ENCODE assay signal across 20 mouse cellular contexts in the genomic region with DNA sequence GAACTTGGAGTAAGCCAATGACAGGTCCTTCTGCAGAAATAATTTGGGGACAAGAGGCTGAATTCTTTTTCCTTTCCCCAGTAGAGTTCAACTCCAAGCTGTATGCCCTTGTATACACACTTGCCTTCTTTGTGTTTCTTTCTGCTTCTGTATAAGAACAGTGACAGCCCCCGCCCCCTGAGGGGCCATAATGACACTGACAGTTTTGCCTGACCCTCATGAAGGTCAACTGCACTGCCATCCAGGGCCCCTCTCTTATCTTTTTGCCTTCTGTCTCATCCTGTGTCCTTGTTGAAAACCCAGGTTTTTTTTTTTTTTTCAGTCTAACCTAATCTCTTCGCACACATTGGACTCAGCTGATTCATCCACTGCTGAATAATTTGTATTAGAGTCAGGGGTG. TPM values are rescaled to one million over a fixed set of nuclear protein-coding genes. Genes with fewer than 3 reads are reported as not detected.
DNase-seq lines count a peak whose midpoint lies in the region; ATAC-seq and TF ChIP-seq lines count a peak whose summit lies in the region.
"Had no signal": no experiment of that assay in that cellular context is flagged by ENCODE, and none has a peak within 500 bp of the region (broad histone marks: within the 10 kb centered on the region; RNA-seq: fewer than 3 reads in every experiment).

No protein-coding gene starts in this region.

- 0 out of 4 replicates have a peak, but pooled peaks have one; percentile 11 to 24 for TF ChIP-seq EP300 in MEL (IDR thresholded peaks at IDR 0.05; ENCODE audit: low read depth in 1 of 2, low read length in 2 of 2)

- WGBS in heart, embryonic 10.5 days: 60% methylated on average over 2 of the region's 2 CpGs
- WGBS in heart, embryonic 12.5 days: 49% methylated on average over 2 of the region's 2 CpGs

- ATAC-seq in heart, embryonic 12.5 days (ENCODE audit: insufficient number of reproducible peaks, low FRiP score): no peak
- ATAC-seq: forebrain, postnatal 0 days; intestine, embryonic 15.5 days had no signal

- H3K36me3 ChIP-seq in heart, embryonic 10.5 days: no peaks in the 10 kb centered on the region
- H3K36me3 ChIP-seq in heart, embryonic 12.5 days: no peaks in the 10 kb centered on the region
- peaks cover 0 to 5% of the 10 kb centered on the region in 2 experiments; a peak in 2 of 4 replicates for H3K36me3 ChIP-seq in MEL (ENCODE audit: control insufficient read depth in 1 of 2, insufficient read depth in 2 of 2, low read length in 2 of 2)
- H3K36me3 ChIP-seq: embryonic facial prominence, embryonic 13.5 days; forebrain, embryonic 12.5 days; heart, embryonic 15.5 days; hindbrain, embryonic 10.5 days; intestine, embryonic 15.5 days had no signal

- H3K79me2 ChIP-seq in MEL (ENCODE audit: control insufficient read depth, insufficient read depth, low read length, poor library complexity): no peaks in the 10 kb centered on the region

- no peak for DNase-seq in heart, embryonic 10.5 days (ENCODE audit: low spot score)
- DNase-seq in MEL (ENCODE audit: low read depth, low spot score): no peak
- DNase-seq in adrenal gland, postnatal 10 days: peak; percentile 56
- DNase-seq in right cerebral cortex, postnatal 14 days: no peak
- DNase-seq in c-Kit-positive CD71-positive TER-119-positive erythroid progenitor cells, embryonic 14.5 days (ENCODE audit: low spot score): no peak
- DNase-seq: cerebellum, adult 18-20 months; cerebellum, adult 9-11 months; cerebellum, postnatal 36 days; forebrain, postnatal 0 days; gastrocnemius, postnatal 25 days; heart, postnatal 14 days; kidney, adult 18-20 months had no signal

- H3K4me1 ChIP-seq in heart, embryonic 10.5 days: peaks cover 16% of the 10 kb centered on the region
- peaks cover 13% of the 10 kb centered on the region for H3K4me1 ChIP-seq in heart, embryonic 12.5 days (replicated peaks)
- peaks cover 0 to 4% of the 10 kb centered on the region in 2 experiments; a peak in 1 of 4 replicates for H3K4me1 ChIP-seq in MEL (ENCODE audit: control insufficient read depth in 1 of 2, insufficient read depth in 2 of 2, low read length in 2 of 2)
- H3K4me1 ChIP-seq: embryonic facial prominence, embryonic 13.5 days; heart, embryonic 15.5 days had no signal

- no peaks in the 10 kb centered on the region for H3K9me3 ChIP-seq in heart, embryonic 10.5 days
- no peaks in the 10 kb centered on the region for H3K9me3 ChIP-seq in heart, embryonic 12.5 days (replicated peaks)
- no peaks in the 10 kb centered on the region for H3K9me3 ChIP-seq in MEL (replicated peaks; ENCODE audit: insufficient read depth, low read length)
- H3K9me3 ChIP-seq: embryonic facial prominence, embryonic 13.5 days; forebrain, embryonic 12.5 days; heart, embryonic 15.5 days; hindbrain, embryonic 10.5 days; intestine, embryonic 15.5 days had no signal

- no peak for TF ChIP-seq POLR2A in MEL (IDR thresholded peaks at IDR 0.05; ENCODE audit: control insufficient read depth in 1 of 2, insufficient read depth in 1 of 2, low read depth in 1 of 2, low read length in 2 of 2, poor library complexity in 1 of 2)

- TF ChIP-seq RAD21 in MEL (IDR thresholded peaks at IDR 0.05; ENCODE audit: low read depth, low read length): no peak

- H3K27ac ChIP-seq in heart, embryonic 10.5 days: 0 out of 2 replicates have a peak overlapping the region, but pooled peaks have one; percentile 42
- H3K27ac ChIP-seq in heart, embryonic 12.5 days (ENCODE audit: poor library complexity, severe bottlenecking): no peak overlapping the region
- no peak overlapping the region for H3K27ac ChIP-seq in MEL (ENCODE audit: control insufficient read depth, low read depth, low read length)
- H3K27ac ChIP-seq: embryonic facial prominence, embryonic 13.5 days; forebrain, embryonic 12.5 days; heart, embryonic 15.5 days; hindbrain, embryonic 10.5 days; hindbrain, embryonic 14.5 days; intestine, embryonic 15.5 days had no signal

- no peak overlapping the region for H3K4me3 ChIP-seq in heart, embryonic 10.5 days
- no peak overlapping the region for H3K4me3 ChIP-seq in heart, embryonic 12.5 days
- no peak overlapping the region for H3K4me3 ChIP-seq in MEL (ENCODE audit: control insufficient read depth in 1 of 2, insufficient read depth in 1 of 2, low read depth in 2 of 2, low read length in 2 of 2)
- H3K4me3 ChIP-seq: embryonic facial prominence, embryonic 13.5 days; forebrain, embryonic 12.5 days; heart, embryonic 15.5 days; hindbrain, embryonic 10.5 days; intestine, embryonic 15.5 days had no signal

- H3K27me3 ChIP-seq in heart, embryonic 10.5 days (ENCODE audit: insufficient read depth, poor library complexity, severe bottlenecking): peaks cover 8% of the 10 kb centered on the region; the same call in 1 of the 2 replicates
- no peaks in the 10 kb centered on the region; the same call in 1 of the 2 replicates for H3K27me3 ChIP-seq in heart, embryonic 12.5 days (replicated peaks)
- H3K27me3 ChIP-seq in MEL (ENCODE audit: control insufficient read depth in 1 of 2, insufficient read depth in 2 of 2, low read length in 2 of 2): peaks cover 0 to 7% of the 10 kb centered on the region in 2 experiments; a peak in 3 of 4 replicates
- H3K27me3 ChIP-seq: heart, embryonic 15.5 days had no signal

- no peak for TF ChIP-seq CTCF in MEL (IDR thresholded peaks at IDR 0.05 in 2 of 3, conservative IDR thresholded peaks at IDR 0.05 in 1 of 3; ENCODE audit: control insufficient read depth in 1 of 3, insufficient read depth in 1 of 3, low read depth in 2 of 3, low read length in 3 of 3, poor library complexity in 1 of 3, severe bottlenecking in 1 of 3)

- H3K9ac ChIP-seq in heart, embryonic 12.5 days: no peak overlapping the region
- no peak overlapping the region for H3K9ac ChIP-seq in MEL (ENCODE audit: control insufficient read depth, low read depth, low read length, poor library complexity, severe bottlenecking)
- H3K9ac ChIP-seq: embryonic facial prominence, embryonic 13.5 days; forebrain, embryonic 12.5 days; forebrain, postnatal 0 days; heart, embryonic 15.5 days; hindbrain, embryonic 14.5 days; intestine, embryonic 15.5 days had no signal

- H3K4me2 ChIP-seq in heart, embryonic 12.5 days: no peak overlapping the region
- H3K4me2 ChIP-seq: embryonic facial prominence, embryonic 13.5 days; forebrain, embryonic 12.5 days; heart, embryonic 15.5 days; hindbrain, embryonic 14.5 days; intestine, embryonic 15.5 days had no signal

TF ChIP-seq in MEL, 35 proteins besides CTCF, POLR2A, EP300 and RAD21:
- TF ChIP-seq TAL1 (IDR thresholded peaks at IDR 0.05; ENCODE audit: low read length) (peak; percentile 25), MAZ (IDR thresholded peaks at IDR 0.05; ENCODE audit: low read depth, low read length) (no peak), ZNF384 (IDR thresholded peaks at IDR 0.05; ENCODE audit: low read depth, low read length) (peak; percentile 66; the same call in 1 of the 2 replicates)

RNA-seq across cellular contexts. Expression of gene Ccdc174, which starts 5.1 kb away (rescaled TPM):
- polyA plus RNA-seq in heart, embryonic 10.5 days (2016; fragmentation: Nextera tagmentation; extraction: Ambion mirVana): 22.1 and 26.2 TPM in 2 replicates
- polyA plus RNA-seq in heart, embryonic 12.5 days (2016; fragmentation: Nextera tagmentation; extraction: Ambion mirVana): 26.4 and 27.0 TPM in 2 replicates
- 14.5 and 15.6 TPM in 2 replicates for total RNA-seq in MEL (2012; rRNA removed)
- polyA plus RNA-seq in MEL (2012; ENCODE audit: insufficient read depth in 1 of 2, insufficient read length in 2 of 2, low read depth in 1 of 2, low replicate concordance in 2 of 2, missing spikeins in 1 of 2): 10 to 100 TPM in 1 of 2 experiments, not detected in 1; 20.2 TPM
- total RNA-seq in adrenal gland, postnatal 10 days (2021): 10 to 100 TPM; 22.8 to 25.1 TPM

RNA-seq across cellular contexts. Expression of gene 4930590J08Rik, which starts 29.8 kb away (rescaled TPM):
- polyA plus RNA-seq in heart, embryonic 10.5 days (2016; fragmentation: Nextera tagmentation; extraction: Ambion mirVana): 0.19 and 0.51 TPM in 2 replicates
- 0.41 and 0.54 TPM in 2 replicates for polyA plus RNA-seq in heart, embryonic 12.5 days (2016; fragmentation: Nextera tagmentation; extraction: Ambion mirVana)
- 0.26 and 0.42 TPM in 2 replicates for total RNA-seq in MEL (2012; rRNA removed)
- polyA plus RNA-seq in MEL (2012; ENCODE audit: insufficient read depth in 1 of 2, insufficient read length in 2 of 2, low read depth in 1 of 2, low replicate concordance in 2 of 2, missing spikeins in 1 of 2): under 1 TPM in 1 of 2 experiments, not detected in 1; 0.33 TPM
- total RNA-seq in adrenal gland, postnatal 10 days (2021): 1 to 10 TPM in 1 of 2 experiments, under 1 TPM in 1; 0.81 to 1.3 TPM

RNA-seq across cellular contexts. Expression of gene Grip2, which starts 45.7 kb away (rescaled TPM):
- 5.6 and 9.4 TPM in 2 replicates for polyA plus RNA-seq in heart, embryonic 10.5 days (2016; fragmentation: Nextera tagmentation; extraction: Ambion mirVana)
- 8.4 and 8.7 TPM in 2 replicates for polyA plus RNA-seq in heart, embryonic 12.5 days (2016; fragmentation: Nextera tagmentation; extraction: Ambion mirVana)
- total RNA-seq in MEL (2012; rRNA removed): not detected in 2 replicates
- polyA plus RNA-seq in MEL (2012; ENCODE audit: insufficient read depth in 1 of 2, insufficient read length in 2 of 2, low read depth in 1 of 2, low replicate concordance in 2 of 2, missing spikeins in 1 of 2): not detected
- 1 to 10 TPM; 1.5 to 2.6 TPM for total RNA-seq in adrenal gland, postnatal 10 days (2021)
- total RNA-seq: granulocyte monocyte progenitor cell, adult 5-6 weeks had no signal
